14 mouse cellular contexts compared by ENCODE assay signal in the genomic region with DNA sequence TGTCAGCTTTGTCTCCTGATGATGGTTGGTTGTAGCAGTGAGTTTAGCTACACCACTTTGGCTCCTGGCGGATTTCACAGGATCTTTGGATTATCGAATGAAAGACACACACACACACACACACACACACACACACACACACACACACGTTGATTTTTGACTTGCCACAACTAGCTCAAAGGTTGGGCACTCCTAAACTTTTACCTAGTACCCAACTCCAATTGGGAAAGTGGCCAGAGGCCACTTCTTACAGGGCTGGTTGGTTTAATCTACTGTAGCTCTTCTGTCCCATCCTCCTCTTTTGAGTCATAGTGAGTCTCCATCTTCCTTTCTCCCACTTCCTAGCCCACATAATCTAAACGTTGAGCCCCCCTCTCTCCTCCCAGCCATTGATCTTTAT. TPM values are rescaled to one million over a fixed set of nuclear protein-coding genes. Genes with fewer than 3 reads are reported as not detected.
"Had no signal": no experiment of that assay in that cellular context is flagged by ENCODE, and none has a peak within 500 bp of the region (broad histone marks: within the 10 kb centered on the region; RNA-seq: fewer than 3 reads in every experiment).

No protein-coding gene starts in this region.

- DNase-seq: lung, adult 2 months; lung, postnatal 14 days; lung, postnatal 36 days; retina, postnatal 1 day; right cerebral cortex, adult 18-20 months; right cerebral cortex, postnatal 25 days; right cerebral cortex, postnatal 4 days; spleen, adult 18-20 months; thymus, adult 18-20 months; thymus, postnatal 14 days; thymus, postnatal 36 days had no signal

RNA-seq across cellular contexts. Expression of a gene that starts 26.0 kb away (rescaled TPM):
- total RNA-seq: megakaryocyte progenitor cell, adult 5-6 weeks; monocyte, adult 5-6 weeks; neutrophil, adult 5-6 weeks had no signal

RNA-seq across cellular contexts. Expression of a gene that starts 41.3 kb away (rescaled TPM):
- total RNA-seq: monocyte, adult 5-6 weeks had no signal
